Mouse (Mus musculus): ENCODE measurements around the gene Lima1. TPM values are rescaled to one million over a fixed set of nuclear protein-coding genes. Genes with fewer than 3 reads are reported as not detected.

Gene Lima1
- total RNA-seq, 2 experiments from 2014 or later, result 35.4 to 39.9 TPM

DNA sequence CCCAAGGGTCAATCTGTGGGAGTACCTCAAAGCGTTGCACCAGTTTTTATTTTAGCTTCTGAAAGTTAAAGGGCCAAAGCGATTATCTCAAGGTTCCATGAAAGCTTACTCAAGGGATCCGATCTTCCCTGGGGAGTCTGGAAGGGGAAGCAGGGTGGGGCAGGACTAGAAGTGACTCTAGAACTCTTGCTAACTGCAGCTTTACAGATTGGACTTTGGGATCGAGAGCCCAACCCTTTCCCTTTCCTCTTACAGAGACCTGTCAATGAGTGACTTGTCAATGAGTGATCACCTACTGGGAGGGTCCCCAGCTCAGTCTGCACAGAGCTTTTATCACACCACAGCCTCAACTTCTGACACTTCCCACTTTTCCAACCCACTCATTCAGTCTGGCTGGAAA is 7.6 kb downstream of the Lima1 start:
- DNase-seq (ENCODE audit: low spot score in 2 of 2), result no peak

DNA sequence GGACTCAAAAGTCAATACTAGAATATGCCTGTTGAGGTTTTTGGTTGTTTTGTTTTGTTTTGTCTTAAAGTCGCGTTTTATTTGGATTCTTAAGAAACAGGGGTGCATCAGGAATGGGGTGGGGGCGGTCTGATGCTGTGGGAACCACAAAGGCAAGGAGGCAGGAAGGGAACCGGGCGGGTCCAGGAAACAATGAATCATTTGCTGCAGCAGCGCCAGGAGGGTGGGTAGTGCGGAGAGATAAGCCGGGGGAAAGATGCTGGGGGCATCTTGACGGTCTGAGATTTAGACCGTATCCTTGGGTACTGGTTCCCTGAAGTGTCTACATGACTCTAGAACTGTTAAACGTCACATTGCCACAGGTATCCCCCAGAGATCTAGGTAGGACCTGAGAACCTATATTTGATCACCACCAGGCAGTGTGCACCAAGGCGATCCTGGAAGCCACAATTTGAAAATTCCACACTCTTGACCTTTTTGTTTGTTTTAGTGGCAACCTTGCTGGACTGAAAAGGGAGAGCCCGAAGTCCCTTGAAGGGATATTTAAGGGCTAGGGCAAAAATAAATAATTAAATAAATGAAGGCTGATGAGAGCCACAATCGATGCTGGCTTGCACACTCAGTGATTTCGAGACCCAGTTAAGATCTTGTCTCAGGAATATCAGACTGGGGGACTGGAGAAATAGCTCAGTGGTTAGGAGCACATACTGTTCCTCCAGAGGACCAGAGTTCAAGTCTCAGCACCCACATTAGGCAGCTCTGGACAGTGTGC is 8.6 kb downstream of the Lima1 start:
- peak in 1 of 2 experiments; percentile 28 for DNase-seq (ENCODE audit: low spot score in 2 of 2)

DNA sequence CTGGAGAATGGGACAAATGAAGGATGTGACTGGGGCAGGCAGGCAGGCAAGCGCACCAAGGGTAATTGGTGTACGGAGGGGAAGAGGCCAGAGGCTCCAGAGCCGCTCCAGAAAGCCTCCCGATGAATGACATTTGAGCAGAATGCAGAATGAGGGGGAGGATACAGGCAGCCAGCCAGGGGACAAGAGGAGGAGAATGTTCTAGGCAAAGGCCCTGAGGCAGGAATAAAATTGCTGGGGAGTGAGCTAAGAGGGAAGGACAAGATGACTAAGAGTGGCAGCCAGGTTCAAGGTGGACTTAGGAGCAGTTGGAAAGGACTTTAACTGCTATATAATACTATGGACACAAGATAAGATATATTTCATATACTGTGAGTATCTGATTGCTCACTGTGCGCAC is 9.3 kb downstream of the Lima1 start:
- peak; percentile 52 for DNase-seq (ENCODE audit: low spot score in 2 of 2)

DNA sequence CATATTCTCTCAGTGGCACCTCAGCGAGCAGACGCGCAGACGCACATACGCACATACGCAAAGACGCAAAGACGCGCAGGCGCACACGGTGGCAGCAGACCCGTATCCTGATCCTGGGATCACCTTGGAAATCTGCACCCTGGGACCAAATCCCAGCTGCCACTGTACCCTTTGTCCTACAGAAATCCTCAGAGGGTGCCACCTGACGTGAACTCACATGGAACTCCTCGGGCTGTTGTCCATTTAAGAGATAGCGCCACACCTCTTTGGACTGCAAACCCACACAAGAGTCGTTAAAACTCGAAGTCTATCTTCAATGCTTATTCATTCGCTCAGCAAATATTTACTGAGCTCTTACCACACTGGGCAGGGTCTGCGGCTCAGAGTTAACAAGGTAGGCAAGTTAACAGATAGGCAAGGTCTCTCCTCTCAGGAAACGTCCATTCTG is 9.7 kb downstream of the Lima1 start:
- DNase-seq (ENCODE audit: low spot score in 2 of 2), result no peak

DNA sequence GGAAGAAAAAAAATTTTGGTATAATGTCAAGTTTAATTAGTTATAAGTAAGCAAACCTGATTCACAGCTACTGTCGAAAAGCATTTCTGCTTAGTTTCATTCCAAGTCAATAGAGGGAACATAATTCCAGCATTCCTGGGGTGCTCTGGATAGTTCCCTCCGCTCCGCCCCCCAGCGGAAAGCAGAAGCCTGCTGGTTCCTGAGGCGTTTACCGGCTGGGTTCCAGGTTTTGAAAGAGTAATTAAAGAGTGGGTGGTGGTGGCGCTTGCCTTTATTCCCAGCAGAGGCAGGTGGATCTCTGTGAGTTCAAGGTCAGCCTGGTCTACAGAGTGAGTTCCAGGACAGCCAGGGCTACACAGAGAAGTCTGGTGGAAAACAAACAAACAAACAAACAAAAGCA is 10.2 kb downstream of the Lima1 start:
- DNase-seq (ENCODE audit: low spot score in 2 of 2), result no peak

DNA sequence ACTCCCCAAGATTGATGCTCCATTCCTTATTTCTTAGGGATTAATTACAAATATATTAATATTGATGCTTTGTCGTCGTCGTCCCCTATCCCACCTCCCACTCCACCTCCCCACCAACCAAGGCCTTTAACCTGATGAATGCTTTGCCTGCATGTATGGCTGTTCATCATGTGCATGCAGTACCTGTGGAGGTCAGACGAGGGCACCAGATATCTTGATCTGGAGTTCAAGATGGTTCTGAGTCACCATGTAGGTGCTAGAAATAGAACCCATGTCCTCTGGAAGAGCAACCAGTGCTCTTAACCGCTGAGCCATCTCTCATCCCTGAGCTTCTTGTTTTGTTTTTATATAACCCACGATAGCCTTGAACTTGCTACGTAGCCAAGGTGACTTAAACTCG is 11.5 kb downstream of the Lima1 start:
- no peak for DNase-seq (ENCODE audit: low spot score in 2 of 2)

DNA sequence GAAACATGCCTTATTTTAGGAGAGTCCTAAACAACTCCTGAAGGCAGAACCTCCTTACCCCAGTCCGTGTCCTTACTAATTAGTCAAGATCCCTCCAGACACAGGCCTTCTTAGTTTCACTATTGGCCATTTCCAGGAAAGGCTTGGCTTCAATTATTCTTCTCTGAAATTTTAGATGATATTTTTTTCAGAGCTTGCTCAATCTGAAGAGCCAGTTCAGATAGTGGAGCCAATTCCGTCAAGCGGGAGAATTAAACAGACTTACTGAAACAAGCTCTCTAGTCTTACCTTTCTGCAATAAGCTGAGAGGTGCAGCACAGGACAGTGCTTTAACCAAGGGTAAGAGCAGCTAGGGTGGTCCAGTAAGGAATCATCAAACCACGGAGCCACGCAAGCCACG is 11.9 kb downstream of the Lima1 start:
- no peak for DNase-seq (ENCODE audit: low spot score in 2 of 2)

DNA sequence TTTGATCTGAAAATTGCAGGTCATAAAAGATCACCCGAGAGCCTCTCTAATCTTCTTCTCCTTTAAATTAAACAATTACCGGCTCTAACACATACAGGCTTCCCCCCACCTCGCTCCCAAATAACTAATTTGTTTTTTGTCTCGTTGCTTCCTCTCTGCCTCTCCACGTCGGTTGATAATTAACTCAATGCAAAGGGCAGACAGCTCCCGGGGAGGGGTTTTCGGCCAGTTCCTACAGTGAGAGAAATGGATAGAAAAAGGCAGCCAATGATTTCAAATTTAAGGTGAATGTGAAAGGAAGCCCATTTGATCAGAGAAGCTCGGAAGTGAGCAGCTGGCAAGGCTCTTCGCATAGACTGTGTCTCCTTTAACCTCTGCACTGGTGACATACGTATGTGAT is 12.8 kb downstream of the Lima1 start:
- DNase-seq (ENCODE audit: low spot score in 2 of 2), result no peak

DNA sequence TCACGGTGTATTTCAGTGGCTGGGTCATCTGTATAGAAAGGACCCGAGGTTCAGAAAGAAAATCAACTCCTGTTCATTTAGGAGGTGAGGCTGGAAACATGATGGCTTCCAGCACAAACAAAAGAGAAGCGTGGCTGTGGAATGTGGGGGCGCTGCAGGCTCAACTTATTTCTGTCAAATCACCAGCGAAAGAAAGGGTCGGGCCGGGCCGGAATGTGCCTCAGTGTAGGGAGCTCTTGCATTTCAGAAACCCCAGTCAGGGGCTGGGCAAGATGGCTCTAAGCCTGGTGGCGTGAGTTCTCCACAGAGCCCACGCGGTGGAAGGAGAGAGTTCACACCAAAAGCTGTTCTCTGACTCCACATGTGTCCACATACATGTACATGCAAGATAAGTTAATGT is 13.3 kb downstream of the Lima1 start:
- no peak for DNase-seq (ENCODE audit: low spot score in 2 of 2)

DNA sequence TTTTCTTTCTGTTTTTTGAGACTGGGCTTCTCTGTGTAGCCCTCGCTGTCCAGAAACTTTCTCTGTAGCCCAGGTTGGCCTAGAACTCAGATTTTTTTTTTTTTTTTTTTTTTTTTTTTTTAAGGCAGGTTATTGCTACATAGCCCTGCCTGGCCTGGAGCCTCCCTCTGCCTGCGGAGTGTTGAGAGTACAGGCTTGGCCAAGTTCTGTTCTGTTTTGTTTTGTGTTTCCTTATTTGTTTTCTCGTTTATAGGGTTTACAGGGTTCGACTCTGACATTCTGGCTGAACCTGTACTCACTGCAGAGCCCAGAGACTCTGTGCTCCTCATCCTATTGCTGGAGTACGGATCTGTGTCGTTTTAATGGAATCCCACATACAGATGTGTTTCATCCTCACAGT is 13.7 kb downstream of the Lima1 start:
- DNase-seq (ENCODE audit: low spot score in 2 of 2), result no peak

DNA sequence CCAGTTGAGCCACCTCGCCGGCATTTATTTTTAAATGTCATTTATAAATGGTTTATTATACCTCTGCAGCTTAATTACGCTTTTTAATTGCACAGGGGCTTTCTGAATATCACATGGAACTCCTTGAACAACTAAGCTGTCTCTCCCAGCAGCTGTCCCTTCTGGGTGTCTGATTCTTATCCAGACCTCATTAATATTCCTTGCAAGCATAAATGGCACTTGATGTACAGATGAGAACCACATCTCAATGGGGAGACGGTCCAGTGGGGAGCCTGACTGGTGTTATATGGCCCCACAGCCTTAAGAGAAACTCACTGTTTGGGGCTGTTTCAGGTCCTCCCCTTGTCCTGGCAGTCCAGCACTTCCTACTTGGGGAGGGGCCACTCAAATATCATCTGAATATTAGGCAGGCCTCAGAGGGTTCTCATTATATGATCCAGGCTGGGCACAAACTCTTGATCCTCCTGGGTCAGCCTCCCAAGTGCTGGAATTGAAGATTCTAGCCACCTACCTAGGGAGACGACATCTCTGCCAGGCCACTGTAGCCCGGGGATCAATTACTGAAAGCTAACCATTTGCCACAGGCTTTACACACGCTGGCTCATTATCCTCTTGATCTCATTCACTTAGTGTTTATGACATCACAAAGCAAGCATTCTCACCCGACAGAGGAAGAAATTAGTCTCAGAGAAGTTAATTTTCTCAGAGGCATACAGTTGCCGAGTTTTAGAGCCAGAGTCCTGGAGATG is 15.4 kb downstream of the Lima1 start:
- DNase-seq (ENCODE audit: low spot score in 2 of 2), result no peak

DNA sequence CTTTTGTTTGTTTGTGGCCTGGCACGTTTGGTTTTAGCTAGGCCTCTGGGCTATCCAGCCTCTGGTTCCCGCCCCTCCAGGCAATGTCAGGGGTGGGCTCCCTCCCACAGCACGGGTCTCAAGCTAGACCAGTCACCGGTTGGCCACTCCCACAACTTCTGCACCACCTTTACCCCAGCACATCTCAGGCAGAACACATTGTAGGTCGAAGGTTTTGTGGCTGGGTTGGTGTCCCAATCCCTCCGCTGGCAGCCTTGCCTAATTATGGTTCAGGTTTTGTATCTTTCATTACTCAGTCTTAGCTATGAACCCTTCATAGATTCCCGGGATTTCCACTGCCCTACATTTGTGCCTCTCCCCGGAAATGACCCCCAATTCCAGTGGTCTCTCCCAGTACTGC is 17.8 kb downstream of the Lima1 start:
- DNase-seq (ENCODE audit: low spot score in 2 of 2), result no peak

DNA sequence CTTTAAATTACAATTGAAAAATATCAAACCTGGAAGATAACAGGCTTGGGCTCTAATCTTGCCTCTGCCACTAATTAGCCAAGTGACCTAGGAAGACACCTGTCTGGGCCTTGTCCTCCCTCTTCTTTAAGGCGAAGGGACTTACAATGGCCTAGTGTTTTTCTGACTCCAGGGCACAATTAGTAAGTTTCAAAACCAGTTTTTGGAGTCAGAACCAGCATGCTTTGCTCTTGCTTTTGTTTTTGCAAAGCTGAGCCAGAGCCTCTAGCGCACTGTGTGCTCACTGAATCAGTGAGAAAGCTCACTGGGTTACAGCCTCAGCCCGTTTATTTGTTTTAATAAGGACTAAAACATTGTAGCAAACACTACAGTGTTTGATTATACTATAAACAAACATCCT is 20.1 kb downstream of the Lima1 start:
- DNase-seq (ENCODE audit: low spot score in 2 of 2), result no peak

DNA sequence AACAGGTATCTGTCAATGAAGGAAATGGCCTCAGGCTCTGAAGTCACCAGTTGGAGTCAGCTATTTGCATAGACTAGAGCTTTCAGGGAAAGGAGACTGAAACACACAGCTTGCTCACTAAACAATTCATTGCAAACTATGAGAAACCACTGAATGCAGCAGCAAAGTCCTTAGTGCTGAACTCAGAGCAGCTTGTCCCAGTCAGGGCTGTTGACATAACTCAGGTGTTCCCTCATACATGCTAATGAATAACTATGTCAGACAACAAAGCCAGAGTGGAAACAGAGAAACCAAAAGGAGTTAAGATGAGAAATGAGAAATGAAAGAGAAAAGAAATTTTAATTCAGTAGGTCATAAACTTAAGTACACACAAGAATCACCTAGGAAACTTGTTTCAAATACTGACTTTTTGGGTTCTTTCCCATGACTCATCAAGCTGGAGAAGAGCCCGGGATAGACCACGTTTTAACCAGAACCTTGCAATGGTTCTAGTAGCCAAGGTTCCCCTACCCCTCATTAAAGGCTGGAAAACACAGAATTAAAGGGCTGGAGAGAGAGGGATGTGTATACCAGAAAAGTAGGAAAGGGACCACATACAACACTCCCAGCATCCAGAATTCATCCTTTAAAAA is 22.5 kb downstream of the Lima1 start:
- DNase-seq (ENCODE audit: low spot score in 2 of 2), result no peak

DNA sequence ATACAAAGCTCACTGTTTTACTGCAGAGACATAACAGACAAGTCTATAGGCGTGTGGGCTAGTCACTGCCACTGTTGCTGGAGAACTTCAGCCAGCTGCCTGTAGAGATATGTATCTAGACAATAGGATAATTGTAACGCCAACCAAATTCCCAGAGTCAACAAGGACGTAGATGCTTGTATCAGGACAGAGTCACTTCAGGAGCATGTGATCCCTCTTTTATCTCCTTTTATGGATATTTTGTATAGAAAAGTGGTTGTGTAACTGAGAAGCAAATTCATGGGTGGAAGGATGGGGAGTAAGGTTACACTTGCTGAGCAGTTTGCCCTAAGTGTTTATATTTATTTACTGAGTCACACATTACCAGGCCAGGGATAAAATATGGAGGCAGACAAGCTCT is 25.0 kb downstream of the Lima1 start:
- DNase-seq (ENCODE audit: low spot score in 2 of 2), result no peak

DNA sequence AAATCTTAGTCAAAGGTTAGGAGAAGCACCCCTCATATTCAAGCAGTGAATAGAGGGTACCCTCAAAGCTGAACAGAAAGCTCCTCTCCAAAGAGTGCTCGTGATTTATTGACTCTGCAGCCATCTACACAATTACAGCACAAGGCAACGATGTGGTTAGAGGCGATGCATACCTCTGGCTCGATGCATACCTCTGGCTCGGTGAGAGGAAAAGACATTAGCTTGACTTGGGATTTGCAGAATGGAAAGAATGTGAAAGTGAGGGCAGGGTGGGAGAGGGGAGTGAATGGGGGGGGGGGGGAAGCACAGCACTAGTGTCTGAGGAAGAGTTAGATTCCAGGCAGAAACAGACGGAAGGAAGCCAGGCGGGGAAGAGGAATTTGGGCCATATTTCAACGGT is 27.3 kb downstream of the Lima1 start:
- no peak for DNase-seq (ENCODE audit: low spot score in 2 of 2)

DNA sequence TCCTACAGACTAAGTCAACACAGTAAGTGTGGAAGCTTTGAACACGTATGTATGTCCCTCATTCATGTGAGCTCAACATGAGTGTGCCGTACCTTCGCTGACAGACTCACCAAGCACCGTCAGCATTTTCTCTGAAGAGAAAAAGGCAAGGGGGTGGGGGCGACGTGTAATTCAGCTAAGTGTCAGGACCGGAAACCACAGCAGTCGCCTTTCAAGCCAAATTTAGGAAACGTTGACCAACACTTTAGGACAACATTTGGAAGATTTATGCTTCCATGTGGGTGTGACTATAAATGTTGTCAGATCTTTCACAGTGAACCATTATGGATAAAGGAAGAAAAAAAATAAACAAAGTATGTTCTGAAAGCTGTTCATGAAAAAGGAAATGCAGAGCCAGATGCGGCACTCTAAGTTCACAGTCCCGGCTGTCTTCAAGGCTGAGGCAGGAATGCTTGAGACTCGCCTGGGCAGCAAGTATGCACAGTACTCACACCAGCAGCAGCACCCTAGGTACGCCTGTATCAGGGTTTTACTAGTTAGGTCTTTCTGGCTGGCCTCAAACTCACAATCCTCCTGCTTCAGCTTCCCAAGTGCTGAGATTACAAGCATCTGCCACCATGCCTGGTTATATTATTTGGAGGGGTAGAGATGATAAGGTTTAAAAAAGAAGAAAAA is 27.9 kb downstream of the Lima1 start:
- DNase-seq (ENCODE audit: low spot score in 2 of 2), result no peak

DNA sequence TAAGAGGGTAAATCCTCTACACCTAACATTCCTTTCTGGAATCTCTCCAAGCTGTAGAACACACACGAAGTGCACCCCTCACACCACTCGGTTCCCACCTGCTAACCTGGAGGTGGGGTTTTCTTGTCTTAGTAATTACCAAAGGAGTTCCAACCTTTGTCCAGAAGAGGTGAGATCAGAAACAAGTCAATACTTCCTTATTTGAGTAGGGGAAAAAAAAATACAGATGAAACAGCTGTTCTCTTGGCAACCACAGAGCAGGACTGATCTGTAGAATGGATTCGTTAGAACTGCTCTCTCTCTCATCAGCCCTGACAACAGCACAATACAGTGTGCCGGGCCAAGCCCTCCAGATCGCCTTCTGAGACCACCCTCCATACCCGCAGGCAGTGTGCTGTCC is 28.6 kb downstream of the Lima1 start:
- no peak for DNase-seq (ENCODE audit: low spot score in 2 of 2)

DNA sequence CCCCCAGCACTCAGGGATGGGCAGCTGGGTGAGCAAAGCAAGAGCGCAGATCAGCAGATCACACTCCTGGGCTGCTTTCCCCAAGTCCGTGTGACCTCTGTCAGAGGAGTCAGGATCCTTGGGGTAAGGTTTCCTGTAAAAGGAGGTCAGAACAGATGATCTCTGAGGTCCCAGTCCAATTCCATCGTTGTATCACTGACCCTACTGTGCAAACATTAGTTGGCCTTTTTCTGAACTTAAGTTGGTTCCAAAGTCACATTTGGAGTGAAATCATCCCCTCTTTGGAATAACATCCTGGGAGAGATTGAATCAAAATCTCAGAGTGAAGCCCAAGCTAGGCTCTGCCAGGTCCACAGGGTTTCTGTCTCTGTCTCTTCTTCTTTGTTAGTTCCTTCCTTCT is 31.4 kb downstream of the Lima1 start:
- DNase-seq (ENCODE audit: low spot score in 2 of 2), result no peak

DNA sequence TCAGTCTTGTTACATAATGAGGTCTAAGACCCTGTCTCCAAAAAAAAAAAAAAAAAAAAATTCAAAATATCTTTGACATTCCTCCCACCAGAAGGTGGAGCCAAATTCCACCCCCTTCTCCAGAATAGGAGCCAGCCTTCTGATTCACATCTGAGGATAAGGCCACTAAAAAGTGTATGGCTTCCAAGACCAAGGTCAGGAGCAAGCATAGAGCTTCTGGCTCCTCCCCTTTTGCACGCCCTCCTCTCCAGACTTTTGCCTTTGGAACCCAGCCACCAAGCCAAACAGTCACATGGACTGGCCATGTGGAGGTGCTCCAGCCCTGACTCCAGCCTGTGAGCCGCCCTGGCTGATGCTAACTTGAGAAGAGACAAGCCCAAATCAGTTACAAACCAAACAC is 35.3 kb downstream of the Lima1 start:
- peak; percentile 65 to 76 for DNase-seq (ENCODE audit: low spot score in 2 of 2)

DNA sequence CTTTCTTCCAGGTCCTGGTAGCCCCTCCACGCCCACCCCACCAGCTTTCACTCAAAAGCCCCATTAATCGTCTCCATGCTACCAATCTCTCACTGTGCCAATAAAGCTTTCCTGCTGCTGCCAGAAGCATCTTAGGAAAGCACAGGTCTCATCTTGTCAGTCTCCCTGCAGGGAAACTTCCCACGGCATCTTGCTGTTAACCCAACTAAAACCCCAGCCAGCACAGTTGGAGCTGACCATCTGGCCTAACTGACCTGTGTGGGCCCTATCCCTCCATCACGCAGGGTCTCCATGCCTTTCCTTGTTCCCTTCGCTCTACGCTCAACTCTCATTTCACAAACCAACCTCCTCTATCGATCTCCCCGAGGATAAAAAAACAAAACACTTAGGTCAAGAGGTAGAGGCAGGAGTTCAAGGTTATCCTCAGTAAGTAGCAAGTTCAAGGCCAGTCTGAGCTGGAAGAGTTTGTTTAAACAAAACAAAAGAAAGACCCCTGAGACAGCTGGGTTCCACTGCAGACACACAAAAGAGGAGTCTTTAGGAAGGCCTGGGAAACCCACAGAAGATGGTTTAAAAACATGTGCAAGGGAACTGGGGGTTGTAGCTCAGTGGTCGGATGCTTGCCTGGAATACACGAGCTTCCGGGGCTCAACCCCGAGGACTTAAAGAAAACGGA is 36.0 kb downstream of the Lima1 start:
- DNase-seq (ENCODE audit: low spot score in 2 of 2), result no peak
